Mouse (Mus musculus) heart, adult 2 months (tissue): ENCODE measurements around the gene Arhgap8. TPM values are rescaled to one million over a fixed set of nuclear protein-coding genes. Genes with fewer than 3 reads are reported as not detected.
A peak's percentile ranks its signal among the peaks of the same experiment; 100 is the strongest.

Experiments
- DNase-seq, 2 experiments: peaks; one replicate each; pipeline ENCODE4 v3.0.0; 2021
- H3K27ac ChIP-seq: fragments of 200-600 bp; 2 replicates; pipeline ENCODE4 v1.8.1; 2022
- H3K27me3 ChIP-seq: fragments of 200-500 bp; 2 replicates; pipeline ENCODE4 v1.6.1; 2012; ENCODE audit warnings: mild to moderate bottlenecking, low read length, inconsistent platforms, mixed read lengths; ENCODE audit not compliant: control insufficient read depth, insufficient read depth
- H3K36me3 ChIP-seq: fragments of 200-500 bp; 2 replicates; pipeline ENCODE4 v1.6.1; 2012; ENCODE audit warnings: low read length, inconsistent platforms; ENCODE audit not compliant: control insufficient read depth, insufficient read depth
- H3K4me1 ChIP-seq: fragments of 200-500 bp; 2 replicates; pipeline ENCODE4 v1.6.1; 2011; ENCODE audit warnings: low read length; ENCODE audit not compliant: control insufficient read depth, insufficient read depth
- H3K4me3 ChIP-seq: fragments of 200-600 bp; 2 replicates; pipeline ENCODE4 v1.8.1; 2022
- H3K79me2 ChIP-seq: fragments of 200-500 bp; replicated peaks from 2 replicates; pipeline ENCODE4 v1.6.1; 2012; ENCODE audit warnings: mild to moderate bottlenecking, inconsistent platforms, low read length, moderate library complexity, mixed read lengths; ENCODE audit not compliant: control insufficient read depth, insufficient read depth
- H3K9ac ChIP-seq: fragments of 200-500 bp; 2 replicates; pipeline ENCODE4 v1.6.1; 2012; ENCODE audit warnings: low read depth, mild to moderate bottlenecking, control low read depth, inconsistent platforms, low read length, mixed read lengths
- CTCF ChIP-seq: fragments of 200-600 bp; IDR thresholded peaks from 2 replicates; pipeline ENCODE4 v1.8.1; 2022; ENCODE audit warnings: antibody characterized with exemption, mild to moderate bottlenecking, moderate library complexity
- EP300 ChIP-seq: fragments of 200-500 bp; IDR thresholded peaks from 2 replicates; pipeline ENCODE4 v1.6.1; 2011; ENCODE audit warnings: low read depth, low read length, control low read depth; ENCODE audit not compliant: insufficient read depth
- POLR2A ChIP-seq: fragments of 200-500 bp; IDR thresholded peaks from 2 replicates; pipeline ENCODE4 v1.6.1; 2011; ENCODE audit warnings: mild to moderate bottlenecking, low read depth, low read length, control low read depth; ENCODE audit not compliant: insufficient read depth
- WGBS: fragments of 180-500 bp; shearing (Covaris S2); methylation state at CpG from one replicate; pipeline ENCODE4 v1.1.7; 2018; 5-methylcytosine and 5-hydroxymethylcytosine counted together
- intact Hi-C: fragments of 180-260 bp; cut with DNase I; formaldehyde crosslinking; loops from one replicate; pipeline ENCODE4 v1.15.1; 2025
- polyA plus RNA-seq: library from polyadenylated mRNA; depleted of rRNA; stranded (reverse); fragments of >200 nt; gene quantifications from 2 replicates; pipeline ENCODE4 v1.2.3, GENCODE M21; 2012
- total RNA-seq, 2 experiments: library from RNA; stranded (reverse); gene quantifications; 2 replicates each; pipeline ENCODE4 v1.2.3; 2021

The Arhgap8 gene
- total and polyA plus RNA-seq, 3 experiments = 0.70 to 1.9 (median 1.5) TPM

GRCm38 (mm10) chr15:84743347-84743746 lies 23.5 kb downstream of the Arhgap8 start:
- H3K36me3 ChIP-seq = no peaks in the 10 kb centered on the region
- H3K9ac ChIP-seq = no peak overlapping the region
- intact Hi-C loops = no loop called here
- no peak overlapping the region for H3K27ac ChIP-seq
- 43% methylated on average over 3 of the region's 3 CpGs for WGBS
- no peak for TF ChIP-seq EP300
- H3K4me3 ChIP-seq = no peak overlapping the region
- H3K27me3 ChIP-seq = no peaks in the 10 kb centered on the region
- H3K4me1 ChIP-seq = no peaks in the 10 kb centered on the region
- DNase-seq = no peak
- no peaks in the 10 kb centered on the region for H3K79me2 ChIP-seq

- 34% methylated on average over 2 of the region's 2 CpGs for WGBS
- no peaks in the 10 kb centered on the region for H3K27me3 ChIP-seq
- no peak for DNase-seq
- intact Hi-C loops = no loop called here
- H3K27ac ChIP-seq = no peak overlapping the region
- H3K4me3 ChIP-seq = no peak overlapping the region
- H3K9ac ChIP-seq = no peak overlapping the region
- H3K79me2 ChIP-seq = no peaks in the 10 kb centered on the region
- H3K36me3 ChIP-seq = no peaks in the 10 kb centered on the region
- no peaks in the 10 kb centered on the region for H3K4me1 ChIP-seq
- TF ChIP-seq POLR2A (no peak), EP300 (no peak), CTCF (no peak)
Measured at GRCm38 (mm10) chr15:84744308-84744707, 24.5 kb downstream of the Arhgap8 start.

DNA sequence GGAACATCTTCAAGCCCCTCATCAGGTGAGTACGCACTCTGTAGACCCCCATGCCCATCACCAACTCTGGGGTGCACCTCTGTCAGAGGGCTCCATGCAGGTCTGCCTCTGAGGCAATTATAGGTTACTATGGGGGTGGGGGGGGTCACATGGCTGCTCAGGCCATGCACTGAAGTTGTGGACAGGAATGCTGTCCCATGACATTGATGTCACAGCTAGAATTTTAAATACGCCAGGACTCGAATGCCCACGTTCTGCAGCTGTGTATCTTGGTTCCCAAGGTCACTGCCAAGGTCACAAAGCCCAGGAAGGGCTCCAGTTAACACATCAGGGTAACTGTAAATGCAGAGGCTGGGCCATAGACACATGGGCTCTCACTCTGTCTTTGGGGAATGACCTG lies 26.0 kb downstream of the Arhgap8 start:
- TF ChIP-seq EP300 (no peak), POLR2A (no peak), CTCF (no peak)
- Histone ChIP-seq H3K27me3 (no peaks in the 10 kb centered on the region), H3K4me3 (no peak overlapping the region), H3K79me2 (no peaks in the 10 kb centered on the region), H3K27ac (no peak overlapping the region), H3K36me3 (no peaks in the 10 kb centered on the region), H3K4me1 (no peaks in the 10 kb centered on the region), H3K9ac (no peak overlapping the region)
- DNase-seq = no peak
- intact Hi-C loops = no loop called here
- 80% methylated on average over 4 of the region's 4 CpGs for WGBS

GRCm38 (mm10) chr15:84754987-84755386 lies 35.1 kb downstream of the Arhgap8 start:
- Histone ChIP-seq H3K4me1 (no peaks in the 10 kb centered on the region; the same call in 1 of the 2 replicates), H3K4me3 (no peak overlapping the region), H3K27ac (no peak overlapping the region), H3K79me2 (no peaks in the 10 kb centered on the region), H3K36me3 (no peaks in the 10 kb centered on the region), H3K27me3 (no peaks in the 10 kb centered on the region), H3K9ac (no peak overlapping the region)
- TF ChIP-seq CTCF (peak; percentile 99), EP300 (peak; percentile 75), POLR2A (no peak)
- WGBS = 15% methylated on average over 3 of the region's 3 CpGs
- DNase-seq = peak; percentile 67 to 85
- intact Hi-C loops = loop anchor here (5.0 kb wide), 3 partner anchors 83 to 172 kb away; no protein-coding TSS in a partner anchor

GRCm38 (mm10) chr15:84756426-84756825 lies 36.6 kb downstream of the Arhgap8 start:
- no peaks in the 10 kb centered on the region; the same call in 1 of the 2 replicates for H3K4me1 ChIP-seq
- TF ChIP-seq EP300 (no peak), POLR2A (no peak), CTCF (no peak)
- H3K4me3 ChIP-seq = no peak overlapping the region
- no peak for DNase-seq
- H3K9ac ChIP-seq = no peak overlapping the region
- no peak overlapping the region for H3K27ac ChIP-seq
- no peaks in the 10 kb centered on the region for H3K27me3 ChIP-seq
- H3K79me2 ChIP-seq = no peaks in the 10 kb centered on the region
- WGBS = 21% methylated on average over 22 of the region's 22 CpGs
- intact Hi-C loops = loop anchor here (5.0 kb wide), 3 partner anchors 84 to 171 kb away; no protein-coding TSS in a partner anchor
- H3K36me3 ChIP-seq = no peaks in the 10 kb centered on the region

DNA sequence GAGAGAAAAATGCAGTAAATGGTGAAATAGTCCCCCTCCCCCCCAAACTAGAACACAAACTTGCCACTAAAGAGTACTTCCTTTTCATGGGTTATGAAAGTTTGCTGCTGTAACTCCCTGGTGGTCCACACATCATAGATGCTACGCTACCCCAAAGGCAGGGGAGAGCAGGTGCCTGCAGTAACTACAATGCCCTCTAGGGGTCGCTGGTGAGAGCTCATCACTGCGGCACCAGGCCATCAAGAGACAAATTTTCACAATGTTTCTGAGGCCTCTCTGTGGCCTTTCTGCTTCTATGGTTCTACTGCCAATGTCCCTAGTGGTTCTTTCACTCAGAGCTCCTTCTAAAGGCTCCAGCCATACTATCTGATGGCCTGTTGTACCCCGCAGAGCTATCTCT lies 38.6 kb downstream of the Arhgap8 start:
- peak in 1 of 2 experiments; percentile 39 for DNase-seq
- Histone ChIP-seq H3K27ac (no peak overlapping the region), H3K36me3 (no peaks in the 10 kb centered on the region), H3K79me2 (no peaks in the 10 kb centered on the region), H3K4me1 (no peaks in the 10 kb centered on the region), H3K4me3 (no peak overlapping the region), H3K9ac (no peak overlapping the region), H3K27me3 (no peaks in the 10 kb centered on the region)
- TF ChIP-seq EP300 = no peak
- peak; percentile 75 for TF ChIP-seq CTCF
- TF ChIP-seq POLR2A = no peak
- WGBS = 40% methylated on average over 4 of the region's 4 CpGs
- intact Hi-C loops = loop anchor here (5.0 kb wide), 3 partner anchors 86 to 169 kb away; no protein-coding TSS in a partner anchor
